Mouse (Mus musculus) kidney, postnatal 10 days (tissue): ENCODE results near the gene Scn10a.

Source experiments
- DNase-seq: peaks from one replicate; pipeline ENCODE4 v3.0.0; 2021; ENCODE audit warnings: mixed read lengths

The Scn10a gene

DNA sequence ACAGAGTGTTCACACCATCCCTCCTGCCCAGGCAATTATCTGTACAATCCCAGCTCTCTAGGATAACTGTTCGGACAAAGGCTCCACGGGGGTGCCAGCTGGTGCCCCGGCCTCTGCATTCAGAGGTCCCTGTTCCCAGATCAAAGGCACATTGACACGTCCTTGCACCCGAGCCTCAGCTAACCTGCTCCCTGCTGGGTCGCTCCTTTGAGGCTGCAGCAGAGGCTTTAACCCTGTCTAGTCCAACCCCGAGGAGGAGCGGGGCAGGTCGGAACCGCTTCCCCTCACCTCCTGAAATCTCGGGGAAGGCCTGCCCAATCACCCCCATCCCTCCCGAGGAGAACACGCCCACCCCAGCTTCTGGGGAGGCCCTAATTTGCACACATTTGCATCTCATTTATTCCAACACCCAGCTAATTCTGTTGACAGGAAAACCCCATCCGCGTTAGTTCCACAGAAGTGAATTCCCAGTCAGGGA, 147.7 kb downstream of the Scn10a start:
- DNase-seq: no peak

DNA sequence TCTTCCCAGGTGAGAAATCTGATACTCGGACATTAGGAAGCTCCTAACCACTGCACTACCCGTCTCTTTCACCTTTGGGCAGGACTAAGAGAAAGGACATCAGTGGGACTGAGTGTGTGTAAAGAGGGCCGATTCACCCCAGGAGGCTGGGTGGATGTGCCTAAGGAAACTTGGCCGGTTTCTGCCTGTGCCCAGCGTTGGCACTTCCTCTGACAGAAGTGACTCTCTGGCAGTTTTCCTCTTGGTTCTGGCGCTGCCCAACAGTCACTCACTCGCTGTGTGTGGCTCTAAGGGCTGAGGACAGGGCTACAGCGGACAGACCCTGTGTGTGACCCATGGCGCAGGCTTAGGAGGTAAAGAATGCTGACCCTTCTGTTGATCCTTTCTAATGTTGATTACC, 148.5 kb downstream of the Scn10a start:
- DNase-seq: no peak

DNA sequence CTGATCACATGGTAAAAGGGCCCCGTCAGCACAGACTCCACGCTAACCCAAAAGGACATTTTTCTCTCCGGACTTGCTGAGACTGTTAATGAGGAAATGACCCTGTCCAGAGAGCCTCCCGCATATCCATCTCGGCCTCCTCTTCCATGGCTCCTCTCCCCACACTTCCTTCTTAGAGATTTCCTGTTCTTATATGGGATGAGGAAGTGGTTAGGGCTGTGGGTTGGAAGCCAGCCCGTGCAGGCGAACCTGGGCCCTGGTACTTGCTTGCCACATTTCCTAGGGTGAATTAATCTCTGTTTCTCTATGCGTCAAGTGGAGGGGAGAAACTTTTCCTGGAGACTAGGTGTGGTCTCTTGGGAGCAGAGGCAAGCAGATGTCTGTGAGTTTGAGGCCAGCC, 150.4 kb downstream of the Scn10a start:
- no peak for DNase-seq

DNA sequence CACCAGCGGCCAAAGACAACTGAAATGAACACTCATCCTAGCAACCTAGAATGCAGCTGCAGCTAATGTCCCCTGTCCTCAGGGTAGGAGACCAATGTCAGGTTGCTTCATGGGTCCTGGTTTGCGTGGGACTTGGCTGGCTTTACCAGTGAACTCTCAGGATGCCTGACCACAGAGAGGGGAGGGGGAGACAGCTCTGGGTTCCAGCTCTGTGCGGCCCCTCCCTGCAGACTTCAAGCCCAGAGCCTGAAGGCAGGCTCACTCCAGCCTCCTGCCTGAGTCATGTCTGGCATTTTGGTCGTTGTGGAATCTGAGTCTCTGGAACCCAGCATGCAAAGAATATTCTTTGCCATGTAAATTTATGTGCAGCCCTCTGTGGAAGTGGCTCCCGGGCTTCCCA, 151.3 kb downstream of the Scn10a start:
- no peak for DNase-seq

DNA sequence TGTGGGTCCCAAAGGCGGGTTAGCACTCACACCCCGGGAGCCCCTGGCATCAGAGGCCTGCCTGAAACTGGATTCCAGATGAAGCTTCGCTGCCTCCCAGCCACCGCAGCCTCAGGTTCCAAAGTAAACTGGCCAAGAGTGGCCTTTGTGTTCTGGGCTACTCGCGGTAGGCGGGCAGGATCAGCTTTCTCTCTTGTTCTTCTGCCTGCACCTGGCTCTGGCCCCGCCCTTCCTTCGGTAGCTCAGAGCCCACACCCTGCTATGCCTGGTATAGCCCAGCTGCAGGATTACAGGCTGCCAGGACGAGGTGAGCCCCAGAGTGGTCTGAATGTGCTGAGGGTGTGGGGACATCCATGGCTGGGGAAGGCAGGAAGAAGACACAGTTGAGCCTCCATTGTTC, 152.9 kb downstream of the Scn10a start:
- DNase-seq: no peak

DNA sequence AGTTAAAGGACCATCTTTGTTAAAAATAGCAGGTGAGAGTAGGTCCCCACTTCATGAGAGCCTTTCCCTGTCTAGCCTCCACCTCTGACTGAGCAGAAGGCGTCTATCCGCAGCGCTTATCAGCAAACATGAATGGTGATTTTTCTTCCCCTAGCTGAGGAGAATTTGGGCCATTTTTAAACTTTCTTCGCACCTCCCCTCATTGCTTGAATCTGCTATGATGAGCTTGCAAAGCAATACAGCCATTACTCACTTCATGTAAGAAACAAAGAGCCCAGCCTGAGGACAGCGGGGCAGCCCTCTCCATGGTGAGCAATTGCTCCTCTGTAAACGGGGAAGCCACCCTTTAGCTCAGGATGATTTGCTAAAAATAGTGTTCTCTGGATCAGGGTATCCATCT, 154.3 kb downstream of the Scn10a start:
- no peak for DNase-seq

DNA sequence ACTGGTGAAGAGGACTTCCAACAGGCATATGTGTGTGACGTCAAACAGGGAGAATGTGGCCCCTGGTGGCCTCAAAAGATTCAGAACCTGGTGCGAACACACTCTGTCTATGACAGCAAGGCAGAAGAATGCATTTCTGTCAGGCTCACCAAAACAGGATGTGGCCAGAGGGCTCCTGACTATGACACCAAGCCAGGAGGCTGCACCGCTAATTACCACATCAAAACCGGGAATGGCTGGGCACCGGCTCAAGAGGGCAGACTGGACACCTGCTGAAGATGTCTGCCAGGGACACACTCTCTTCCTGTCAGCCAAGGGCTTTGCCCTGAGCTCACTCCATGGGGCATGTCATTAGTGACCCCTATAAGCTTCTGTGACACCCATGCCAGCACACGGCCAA, 155.5 kb downstream of the Scn10a start:
- DNase-seq: no peak

DNA sequence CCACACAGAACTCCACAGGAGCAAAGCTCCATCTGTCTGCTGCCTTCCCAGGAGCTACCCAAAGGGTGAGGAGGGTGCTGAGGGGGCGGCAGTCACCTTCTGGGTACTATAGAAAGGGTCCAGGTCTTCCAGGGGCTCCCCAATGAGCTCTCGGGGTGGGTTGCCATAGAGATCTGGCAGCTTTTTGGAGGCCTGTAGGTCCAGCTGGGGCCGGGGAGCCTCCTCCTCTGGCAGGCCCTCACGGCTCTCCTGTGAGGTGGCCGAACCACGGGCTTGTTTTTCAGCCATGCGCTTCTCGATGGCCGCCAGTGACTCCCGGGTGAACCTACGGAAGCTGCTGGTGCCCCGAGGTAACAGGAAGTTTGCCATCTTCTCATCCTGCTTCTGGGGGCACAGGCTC, 156.9 kb downstream of the Scn10a start:
- no peak for DNase-seq

DNA sequence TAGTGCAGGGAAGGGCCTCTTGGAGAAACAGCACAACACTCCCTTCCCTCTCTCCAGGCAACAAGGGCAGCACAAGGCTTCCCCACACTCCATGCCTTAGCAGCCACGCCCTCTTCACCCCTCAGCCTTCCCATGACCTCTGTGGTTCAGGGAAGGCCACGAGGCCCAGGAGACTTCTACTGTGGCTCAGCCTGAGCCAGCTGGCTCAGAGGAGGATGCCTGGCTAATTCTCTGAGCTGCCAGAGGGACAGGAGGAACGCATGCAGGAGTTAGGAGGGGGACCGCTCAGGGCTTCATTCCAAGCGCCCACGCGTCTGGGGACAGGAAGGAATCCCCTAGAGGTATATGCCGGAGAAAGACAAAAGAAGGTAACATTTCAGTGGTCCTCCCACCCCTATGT, 157.4 kb downstream of the Scn10a start:
- peak; percentile 13 for DNase-seq

DNA sequence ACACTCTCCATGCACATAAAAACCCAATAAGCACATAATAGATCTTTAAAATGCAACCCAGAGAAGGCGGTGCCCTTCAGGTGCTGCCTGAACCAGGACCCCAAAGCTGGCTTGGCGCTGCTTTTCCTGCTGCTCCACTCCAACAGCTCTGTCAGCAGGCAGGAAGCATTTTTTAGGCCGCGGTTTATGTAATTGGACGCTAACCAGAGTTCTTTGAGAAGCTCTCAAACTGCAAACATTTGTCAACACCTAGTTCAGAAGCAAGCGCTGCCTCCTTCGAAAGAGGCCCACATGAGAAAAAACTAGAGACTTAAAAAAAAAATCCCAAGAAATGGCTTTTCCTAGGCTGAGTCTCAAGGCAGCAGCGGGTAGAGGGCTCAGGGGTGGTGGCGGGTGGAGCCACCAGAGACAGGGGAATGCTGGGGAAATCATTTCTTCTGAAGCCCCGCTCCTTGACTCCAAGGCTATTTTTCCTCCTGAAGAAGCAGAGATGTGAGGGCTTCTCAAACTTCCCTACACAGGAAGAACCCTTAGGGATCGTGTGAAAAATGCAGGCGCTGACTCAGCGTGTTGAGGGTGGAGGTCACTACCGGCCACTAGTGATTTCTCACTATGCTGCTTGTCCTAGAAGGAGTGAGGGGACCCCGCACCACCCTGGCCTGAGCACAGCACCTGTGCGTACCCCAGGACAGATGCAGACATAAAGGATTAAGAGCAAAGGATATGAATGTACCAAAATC, 159.4 kb downstream of the Scn10a start:
- no peak for DNase-seq
